Mouse (Mus musculus): ENCODE results near the gene Oas1a.

DNA sequence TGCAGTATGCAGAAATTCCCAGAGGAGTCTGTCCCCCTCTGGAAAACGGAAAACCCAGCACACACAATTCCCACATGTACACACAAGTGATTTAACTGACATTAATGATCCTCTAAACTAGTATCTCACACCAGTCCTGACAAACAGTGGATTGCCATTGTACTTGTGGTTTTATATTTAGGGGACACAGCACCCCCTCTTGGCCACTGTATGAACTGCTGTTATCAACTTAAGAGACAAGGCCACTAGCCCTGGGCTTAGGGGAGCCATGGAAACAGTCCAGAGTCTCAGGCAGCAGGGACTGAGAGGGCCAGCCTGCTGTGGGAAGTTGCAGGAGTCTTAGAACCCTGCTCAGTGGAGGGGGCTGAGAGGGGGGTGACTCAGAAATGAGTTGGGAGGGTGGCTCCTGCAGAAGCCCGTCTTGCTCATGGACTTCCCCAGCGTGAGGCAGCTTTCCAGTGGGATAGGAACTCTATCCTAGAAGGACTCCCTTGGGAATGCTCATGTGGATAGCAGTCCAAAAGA, 41.9 kb downstream of the Oas1a start:
- TF ChIP-seq GATA1 (IDR thresholded peaks at IDR 0.05; ENCODE audit: low read length) = no peak
- TF ChIP-seq TAL1 (IDR thresholded peaks at IDR 0.05; ENCODE audit: low read length) = no peak

Data from erythroblast, embryonic 14.5 days (primary cell).